Mouse (Mus musculus) midbrain, embryonic 13.5 days (tissue): Measurements from ENCODE around the gene Acsm4. TPM values are rescaled to one million over a fixed set of nuclear protein-coding genes. Genes with fewer than 3 reads are reported as not detected.
A peak's percentile ranks its signal among the peaks of the same experiment; 100 is the strongest.

Experiments
- ATAC-seq: fragments of 200-750 bp; cut with Nextera tagmentation; 2 replicates; pipeline ENCODE4 v1.8.0; 2017; ENCODE audit warnings: mild to moderate bottlenecking, moderate TSS enrichment, moderate library complexity
- H3K27ac ChIP-seq: fragments of 300-500 bp; sonication (generic); 2 replicates; pipeline ENCODE4 v1.5.1; 2015; ENCODE audit warnings: inconsistent platforms, mild to moderate bottlenecking, moderate library complexity
- H3K27me3 ChIP-seq: fragments of 300-500 bp; sonication (generic); 2 replicates; pipeline ENCODE4 v1.6.1; 2015; ENCODE audit warnings: mild to moderate bottlenecking, inconsistent platforms
- H3K36me3 ChIP-seq: fragments of 300-500 bp; sonication (generic); 2 replicates; pipeline ENCODE4 v1.6.1; 2015; ENCODE audit warnings: mild to moderate bottlenecking, inconsistent platforms
- H3K4me1 ChIP-seq: fragments of 300-500 bp; sonication (generic); replicated peaks from 2 replicates; pipeline ENCODE4 v1.6.1; 2015; ENCODE audit warnings: inconsistent platforms
- H3K4me2 ChIP-seq: fragments of 300-500 bp; sonication (generic); replicated peaks from 2 replicates; pipeline ENCODE4 v1.6.1; 2015; ENCODE audit warnings: moderate library complexity, mild to moderate bottlenecking, inconsistent platforms
- H3K4me3 ChIP-seq: fragments of 300-500 bp; sonication (generic); replicated peaks from 2 replicates; pipeline ENCODE4 v1.5.1; 2015; ENCODE audit warnings: mild to moderate bottlenecking, inconsistent platforms
- H3K9ac ChIP-seq: fragments of 300-500 bp; sonication (generic); replicated peaks from 2 replicates; pipeline ENCODE4 v1.6.1; 2015; ENCODE audit warnings: mild to moderate bottlenecking, inconsistent platforms
- H3K9me3 ChIP-seq: fragments of 300-500 bp; sonication (generic); 2 replicates; pipeline ENCODE4 v1.6.1; 2016; ENCODE audit warnings: mild to moderate bottlenecking, inconsistent platforms
- WGBS: fragments of 180-500 bp; shearing (Covaris S2); methylation state at CpG from one replicate; pipeline ENCODE4 v1.1.7; 2015; 5-methylcytosine and 5-hydroxymethylcytosine counted together
- polyA plus RNA-seq: library from polyadenylated mRNA; unstranded; fragments of >200 nt; fragmentation: Nextera tagmentation; extraction: Ambion mirVana; gene quantifications from 2 replicates; pipeline ENCODE4 v1.2.1, GENCODE M21; 2015

Acsm4 gene
- not detected in 2 replicates for polyA plus RNA-seq

- H3K4me1 ChIP-seq = no peaks in the 10 kb centered on the region
- WGBS = 84% methylated on average over 5 of the region's 5 CpGs
- no peaks in the 10 kb centered on the region for H3K9me3 ChIP-seq
- ATAC-seq = no peak
- no peak within 1 kb of the TSS for H3K27ac ChIP-seq
- H3K4me3 ChIP-seq = no peak within 1 kb of the TSS
- H3K9ac ChIP-seq = no peak within 1 kb of the TSS
- no peak within 1 kb of the TSS for H3K4me2 ChIP-seq
- H3K27me3 ChIP-seq = no peaks in the 10 kb centered on the region
- H3K36me3 ChIP-seq = no peaks in the 10 kb centered on the region
Observed at GRCm38 (mm10) chr7:119689726-119690125, at the start of gene Acsm4. Acsm4 (plus strand) TSS chr7:119690026.

GRCm38 (mm10) chr7:119642307-119642706 lies 47.5 kb upstream of the Acsm4 start:
- no peak for ATAC-seq
- no peaks in the 10 kb centered on the region for H3K27me3 ChIP-seq
- no peak overlapping the region for H3K27ac ChIP-seq
- no peaks in the 10 kb centered on the region for H3K4me1 ChIP-seq
- no peaks in the 10 kb centered on the region for H3K9me3 ChIP-seq
- 72% methylated on average over 5 of the region's 5 CpGs for WGBS
- no peak overlapping the region for H3K9ac ChIP-seq
- H3K4me3 ChIP-seq = no peak overlapping the region
- no peak overlapping the region for H3K4me2 ChIP-seq
- H3K36me3 ChIP-seq = no peaks in the 10 kb centered on the region

GRCm38 (mm10) chr7:119667893-119668292 lies 21.9 kb upstream of the Acsm4 start:
- H3K4me1 ChIP-seq = no peaks in the 10 kb centered on the region
- no peak for ATAC-seq
- H3K4me2 ChIP-seq = no peak overlapping the region
- H3K9me3 ChIP-seq = no peaks in the 10 kb centered on the region
- H3K9ac ChIP-seq = no peak overlapping the region
- H3K4me3 ChIP-seq = no peak overlapping the region
- H3K36me3 ChIP-seq = no peaks in the 10 kb centered on the region
- H3K27me3 ChIP-seq = no peaks in the 10 kb centered on the region
- H3K27ac ChIP-seq = no peak overlapping the region
- WGBS = 89% methylated on average over 3 of the region's 3 CpGs

GRCm38 (mm10) chr7:119670395-119670794 lies 19.4 kb upstream of the Acsm4 start:
- H3K4me3 ChIP-seq = no peak overlapping the region

GRCm38 (mm10) chr7:119670925-119671324 lies 18.9 kb upstream of the Acsm4 start:
- WGBS = 48% methylated on average over 6 of the region's 6 CpGs
- H3K27me3 ChIP-seq = no peaks in the 10 kb centered on the region
- no peak for ATAC-seq
- H3K4me2 ChIP-seq = no peak overlapping the region
- no peaks in the 10 kb centered on the region for H3K9me3 ChIP-seq
- no peaks in the 10 kb centered on the region for H3K36me3 ChIP-seq
- no peak overlapping the region for H3K27ac ChIP-seq
- H3K4me3 ChIP-seq = no peak overlapping the region
- no peaks in the 10 kb centered on the region for H3K4me1 ChIP-seq
- H3K9ac ChIP-seq = no peak overlapping the region

More at GRCm38 (mm10) chr7:119670395-119670794, 19.4 kb upstream of the Acsm4 start:
- Histone ChIP-seq H3K27ac (no peak overlapping the region), H3K27me3 (no peaks in the 10 kb centered on the region), H3K9me3 (no peaks in the 10 kb centered on the region), H3K36me3 (no peaks in the 10 kb centered on the region), H3K9ac (no peak overlapping the region), H3K4me1 (no peaks in the 10 kb centered on the region), H3K4me2 (no peak overlapping the region)
- ATAC-seq = no peak
- 75% methylated on average over 5 of the region's 5 CpGs for whole genome bisulfite sequencing

GRCm38 (mm10) chr7:119673465-119673864 lies 16.4 kb upstream of the Acsm4 start:
- Histone ChIP-seq H3K36me3 (no peaks in the 10 kb centered on the region), H3K9me3 (no peaks in the 10 kb centered on the region), H3K4me2 (no peak overlapping the region), H3K27ac (no peak overlapping the region), H3K9ac (no peak overlapping the region), H3K27me3 (no peaks in the 10 kb centered on the region), H3K4me1 (no peaks in the 10 kb centered on the region), H3K4me3 (no peak overlapping the region)
- peak; percentile 40 for ATAC-seq
- 19% methylated on average over 6 of the region's 6 CpGs for WGBS

GRCm38 (mm10) chr7:119680107-119680506 lies 9.7 kb upstream of the Acsm4 start:
- Histone ChIP-seq H3K4me3 (no peak overlapping the region), H3K36me3 (no peaks in the 10 kb centered on the region), H3K4me2 (no peak overlapping the region), H3K9ac (no peak overlapping the region), H3K27me3 (no peaks in the 10 kb centered on the region), H3K9me3 (no peaks in the 10 kb centered on the region), H3K27ac (no peak overlapping the region), H3K4me1 (no peaks in the 10 kb centered on the region)
- ATAC-seq = no peak
- WGBS = 79% methylated on average over 8 of the region's 8 CpGs

- ATAC-seq = no peak
- Histone ChIP-seq H3K27ac (no peak overlapping the region), H3K36me3 (no peaks in the 10 kb centered on the region), H3K9ac (no peak overlapping the region), H3K4me2 (no peak overlapping the region), H3K27me3 (no peaks in the 10 kb centered on the region), H3K4me1 (no peaks in the 10 kb centered on the region), H3K9me3 (no peaks in the 10 kb centered on the region), H3K4me3 (no peak overlapping the region)
- WGBS = 81% methylated on average over 4 of the region's 4 CpGs
Observed at GRCm38 (mm10) chr7:119682699-119683098, 7.1 kb upstream of the Acsm4 start.

- 82% methylated on average over 4 of the region's 4 CpGs for WGBS
- ATAC-seq = no peak
- Histone ChIP-seq H3K27ac (no peak overlapping the region), H3K9ac (no peak overlapping the region), H3K4me2 (no peak overlapping the region), H3K36me3 (no peaks in the 10 kb centered on the region), H3K9me3 (no peaks in the 10 kb centered on the region), H3K27me3 (no peaks in the 10 kb centered on the region), H3K4me3 (no peak overlapping the region), H3K4me1 (no peaks in the 10 kb centered on the region)
Observed at GRCm38 (mm10) chr7:119692302-119692701, 2.5 kb downstream of the Acsm4 start.

GRCm38 (mm10) chr7:119694926-119695325 lies 5.1 kb downstream of the Acsm4 start:
- Histone ChIP-seq H3K9ac (no peak overlapping the region), H3K4me2 (no peak overlapping the region), H3K36me3 (no peaks in the 10 kb centered on the region), H3K9me3 (no peaks in the 10 kb centered on the region), H3K27me3 (no peaks in the 10 kb centered on the region), H3K27ac (no peak overlapping the region), H3K4me1 (no peaks in the 10 kb centered on the region), H3K4me3 (no peak overlapping the region)
- ATAC-seq = no peak
- WGBS = 92% methylated on average over 1 of the region's 1 CpGs

GRCm38 (mm10) chr7:119714111-119714510 lies 24.3 kb downstream of the Acsm4 start:
- Histone ChIP-seq H3K4me2 (no peak overlapping the region), H3K27ac (no peak overlapping the region), H3K4me1 (peaks cover 3% of the 10 kb centered on the region), H3K27me3 (no peaks in the 10 kb centered on the region), H3K36me3 (peaks cover 36% of the 10 kb centered on the region), H3K4me3 (no peak overlapping the region), H3K9ac (no peak overlapping the region), H3K9me3 (no peaks in the 10 kb centered on the region)
- no peak for ATAC-seq
- WGBS = 94% methylated on average over 7 of the region's 7 CpGs

- no peaks in the 10 kb centered on the region for H3K27me3 ChIP-seq
- H3K4me1 ChIP-seq = peaks cover 18% of the 10 kb centered on the region
- peak within 1 kb of the TSS; percentile 86 for H3K9ac ChIP-seq
- H3K27ac ChIP-seq = peak within 1 kb of the TSS; percentile 65
- H3K4me2 ChIP-seq = peak within 1 kb of the TSS; percentile 87
- H3K9me3 ChIP-seq = no peaks in the 10 kb centered on the region
- WGBS = under 1% methylated on average over 60 of the region's 60 CpGs
- H3K36me3 ChIP-seq = peaks cover 32% of the 10 kb centered on the region
- peak within 1 kb of the TSS; percentile 97 for H3K4me3 ChIP-seq
- ATAC-seq = peak; percentile 94
Observed at GRCm38 (mm10) chr7:119720253-119720946, 30.6 kb downstream of the Acsm4 start, which contains the start of gene Thumpd1. Thumpd1 (minus strand) TSS chr7:119720798.

GRCm38 (mm10) chr7:119720947-119721310 lies 31.1 kb downstream of the Acsm4 start:
- peak overlapping the region; percentile 86 for H3K9ac ChIP-seq
- peaks cover 27% of the 10 kb centered on the region for H3K36me3 ChIP-seq
- 15% methylated on average over 8 of the region's 8 CpGs for WGBS
- no peaks in the 10 kb centered on the region for H3K27me3 ChIP-seq
- peak overlapping the region; percentile 87 for H3K4me2 ChIP-seq
- H3K27ac ChIP-seq = peak overlapping the region; percentile 45
- no peaks in the 10 kb centered on the region for H3K9me3 ChIP-seq
- peak; percentile 70 for ATAC-seq
- H3K4me3 ChIP-seq = peak overlapping the region; percentile 97
- peaks cover 18% of the 10 kb centered on the region for H3K4me1 ChIP-seq
